Mouse (Mus musculus): ENCODE results near the gene Slc45a2.
"Not testable (repeated sequence)": the region's sequence is repeated elsewhere in the genome, so short reads cannot be mapped to it uniquely, and the experiment has no call there.

Gene Slc45a2

DNA sequence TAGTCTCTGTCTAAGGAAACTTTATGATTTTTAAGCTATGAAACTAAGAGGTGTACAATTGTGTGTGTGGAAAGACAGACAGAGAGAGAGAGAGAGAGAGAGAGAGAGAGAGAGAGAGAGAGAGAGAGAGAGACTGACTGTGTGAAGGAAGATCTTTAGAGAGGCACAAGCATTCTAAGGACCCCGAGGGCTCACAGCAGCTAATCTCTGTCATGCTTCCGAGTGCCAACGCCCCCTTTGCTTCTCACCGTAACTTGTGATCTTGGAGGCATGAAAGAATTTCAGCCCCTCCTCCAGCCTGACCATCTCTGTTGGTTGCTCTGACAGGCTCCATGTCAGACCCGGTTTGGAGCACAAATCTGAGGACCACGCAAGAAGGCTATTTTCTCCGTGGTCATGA lies at the start of gene Slc45a2:
Gene Slc45a2 (plus strand): TSS at position 301 of the 400 bp plus-strand sequence.
- DNase-seq: no peak

- no peak for DNase-seq
Measured at GRCm38 (mm10) chr15:10951951-10952759, 48.4 kb upstream of the Slc45a2 start, which contains the start of gene C1qtnf3. C1qtnf3 (plus strand) TSS chr15:10952332.

GRCm38 (mm10) chr15:10952760-10953305 lies 47.7 kb upstream of the Slc45a2 start:
- DNase-seq: no peak

GRCm38 (mm10) chr15:10953465-10953864 lies 47.1 kb upstream of the Slc45a2 start:
- DNase-seq: no peak

- DNase-seq: no peak
Measured at GRCm38 (mm10) chr15:10954381-10955016, 46.0 kb upstream of the Slc45a2 start.

- no peak for DNase-seq
Measured at GRCm38 (mm10) chr15:10955156-10955555, 45.4 kb upstream of the Slc45a2 start.

GRCm38 (mm10) chr15:10956706-10957105 lies 43.8 kb upstream of the Slc45a2 start:
- peak; percentile 11 for DNase-seq

DNA sequence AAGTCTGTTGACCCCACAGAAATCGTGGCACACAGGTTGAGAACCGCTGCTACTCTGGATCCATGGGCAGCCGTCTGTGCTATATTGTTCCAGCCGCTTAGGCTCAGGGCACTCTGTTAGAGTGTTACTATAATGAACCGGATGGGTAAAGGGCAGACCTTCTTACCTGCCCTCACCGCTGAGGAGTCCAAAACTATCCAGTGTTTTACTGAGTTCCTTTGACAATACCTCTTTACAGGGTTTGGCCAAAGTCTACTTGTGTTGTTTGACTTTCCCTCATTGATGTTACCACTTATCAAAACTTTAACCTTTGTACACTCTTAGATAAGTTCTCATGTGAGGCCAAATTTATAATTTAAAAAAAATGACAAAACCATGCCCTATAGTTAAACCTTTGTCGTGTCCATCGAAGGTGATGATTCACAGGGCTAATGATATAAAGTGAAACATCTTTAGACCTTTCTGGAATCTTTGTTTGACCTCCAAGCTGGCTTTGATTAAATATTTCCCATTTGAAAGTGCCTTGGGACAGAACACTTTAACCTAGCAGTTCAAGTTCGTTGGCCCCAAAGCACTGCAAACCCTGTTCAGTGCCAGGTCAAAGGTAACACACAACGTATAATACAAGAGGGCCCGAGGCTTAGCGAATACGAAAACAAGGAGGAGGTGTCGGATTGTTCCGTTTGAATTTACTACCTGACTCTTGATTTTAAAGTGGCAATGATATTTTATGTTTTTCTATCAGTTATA lies 41.1 kb upstream of the Slc45a2 start:
- DNase-seq: no peak

DNA sequence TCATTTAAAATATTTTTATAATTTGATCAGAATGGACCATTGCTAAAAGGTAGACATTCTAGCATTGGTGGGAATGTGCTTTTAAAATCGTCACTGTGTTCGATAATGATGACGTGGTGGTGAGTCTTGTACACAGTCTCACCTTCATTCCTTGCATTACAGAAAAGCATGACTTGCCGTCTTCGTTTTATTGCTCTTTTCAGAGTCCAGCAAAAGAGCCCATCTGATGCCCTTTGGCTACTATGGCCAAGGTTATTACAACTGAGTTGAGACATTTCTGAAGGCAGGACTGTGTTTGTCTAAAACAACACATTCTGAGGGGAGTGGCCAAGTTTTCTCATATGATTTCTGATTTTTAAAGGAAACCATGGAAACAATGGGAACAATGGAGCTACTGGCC lies 40.3 kb upstream of the Slc45a2 start:
- DNase-seq: no peak

- no peak for DNase-seq
Measured at GRCm38 (mm10) chr15:10962601-10963000, 37.9 kb upstream of the Slc45a2 start.

DNA sequence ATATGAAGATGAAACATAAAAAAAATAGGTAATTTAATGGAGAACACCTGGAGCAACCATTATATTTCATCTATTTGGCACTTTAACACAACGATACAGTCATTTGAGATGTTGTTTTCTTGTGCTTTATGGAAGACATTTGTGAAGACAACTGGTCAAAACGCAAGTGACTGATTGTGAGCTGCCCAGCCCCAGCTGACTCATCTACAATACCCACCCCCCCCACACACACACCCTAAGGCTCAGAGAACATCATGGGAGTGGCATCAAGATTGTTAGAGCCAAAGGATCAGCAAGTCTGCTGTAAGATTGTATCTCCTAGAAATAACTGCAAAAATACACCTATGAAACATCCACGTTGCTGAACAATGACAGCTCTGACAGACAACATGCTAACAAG lies 31.1 kb upstream of the Slc45a2 start:
- no peak for DNase-seq

- DNase-seq: no peak
Measured at GRCm38 (mm10) chr15:10970777-10971176, 29.7 kb upstream of the Slc45a2 start.

DNA sequence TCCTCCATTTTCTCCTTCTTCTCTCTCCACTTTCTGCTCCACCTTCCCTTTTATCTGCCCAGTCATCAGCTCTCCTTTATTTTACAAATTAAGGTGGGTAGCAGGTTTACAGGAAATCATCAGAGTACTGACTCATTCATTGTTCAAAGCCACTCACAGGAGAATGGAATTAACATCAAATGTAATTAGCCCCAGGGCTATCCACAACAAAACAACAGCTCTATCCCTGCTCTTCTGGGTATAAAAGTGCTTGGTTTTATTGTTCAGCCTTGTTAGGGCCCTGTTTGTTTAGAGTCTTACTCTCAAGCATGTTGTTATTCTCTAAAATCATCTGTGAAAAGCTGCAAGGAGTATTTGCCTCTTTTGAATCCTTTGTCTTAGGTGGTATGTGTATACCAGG lies 23.4 kb upstream of the Slc45a2 start:
- DNase-seq: no peak

DNA sequence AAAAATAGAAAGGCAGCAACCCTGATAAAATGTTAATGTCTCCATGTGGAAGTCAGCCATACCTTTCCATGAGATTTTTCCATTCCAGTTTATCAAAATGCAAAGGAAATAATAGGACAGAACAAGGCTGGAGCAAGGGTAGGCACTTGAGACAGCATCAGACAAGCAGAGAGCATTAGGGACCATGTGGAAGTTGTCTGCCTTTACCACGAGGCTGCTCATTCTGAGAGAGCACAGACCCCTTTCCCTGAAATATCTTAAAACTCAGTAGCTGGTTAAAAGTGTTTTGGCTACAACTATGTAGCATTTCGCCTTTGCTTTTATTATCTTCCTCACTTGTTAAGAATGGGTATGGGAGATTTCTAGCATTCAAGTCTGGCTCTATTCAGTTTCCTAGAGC lies 19.8 kb upstream of the Slc45a2 start:
- no peak for DNase-seq

DNA sequence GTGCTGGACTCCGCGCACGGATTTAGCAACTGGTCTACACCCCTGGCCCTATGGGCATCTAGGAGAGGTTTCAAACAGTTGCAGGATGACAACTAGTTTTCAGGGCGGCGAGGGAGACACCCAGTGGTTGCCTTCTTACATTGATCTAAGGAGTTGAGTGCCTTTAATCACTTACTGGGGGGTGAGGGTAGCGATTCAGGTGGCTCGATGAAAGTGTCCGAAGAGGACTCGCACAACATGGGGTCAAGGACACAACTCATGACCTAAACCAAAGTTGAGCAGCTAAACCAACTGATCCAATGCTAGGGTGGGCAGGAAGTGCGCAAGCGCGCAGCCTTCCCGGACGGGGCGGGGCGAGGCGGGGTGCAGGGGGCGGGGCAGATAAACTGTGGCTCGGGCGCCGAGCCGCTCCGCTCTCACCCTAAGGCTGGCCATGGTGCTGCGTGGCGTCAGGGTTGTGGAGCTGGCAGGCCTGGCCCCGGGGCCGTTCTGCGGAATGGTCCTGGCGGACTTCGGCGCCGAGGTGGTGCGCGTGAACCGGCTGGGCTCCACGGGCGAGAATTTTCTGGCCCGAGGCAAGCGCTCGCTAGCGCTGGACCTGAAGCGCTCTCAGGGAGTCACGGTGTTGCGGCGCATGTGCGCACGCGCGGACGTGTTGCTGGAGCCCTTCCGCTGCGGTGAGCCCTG lies 19.0 kb upstream of the Slc45a2 start, which contains the start of gene Amacr:
Gene Amacr (plus strand): TSS at position 380 of the 687 bp plus-strand sequence.
- peak; percentile 89 for DNase-seq

- DNase-seq: no peak
Measured at GRCm38 (mm10) chr15:10982064-10982435, 18.5 kb upstream of the Slc45a2 start.

DNA sequence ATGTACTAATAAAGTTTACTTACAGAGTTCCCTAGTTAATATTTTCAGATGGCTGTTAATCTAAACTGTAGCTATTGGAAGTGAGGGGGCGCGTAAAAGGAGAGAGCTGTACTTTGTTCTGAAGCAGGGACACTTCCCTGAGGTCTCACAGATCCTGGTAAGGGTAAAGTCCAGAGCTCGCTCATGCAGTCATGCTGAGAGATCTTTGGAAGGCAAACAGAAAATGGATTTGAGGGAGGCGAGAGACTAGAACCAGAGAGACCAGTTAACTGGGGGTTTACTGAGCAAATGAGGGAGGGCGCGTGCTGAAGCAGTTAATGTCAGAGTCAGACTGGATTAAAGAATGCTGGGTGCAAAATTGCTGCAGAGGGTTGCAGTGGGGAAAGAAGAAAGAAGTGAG lies 14.8 kb upstream of the Slc45a2 start:
- DNase-seq: no peak

GRCm38 (mm10) chr15:10986477-10986876 lies 14.0 kb upstream of the Slc45a2 start:
- DNase-seq: not testable (repeated sequence)

- DNase-seq: no peak
Measured at GRCm38 (mm10) chr15:10990411-10990810, 10.1 kb upstream of the Slc45a2 start.

GRCm38 (mm10) chr15:10991566-10991965 lies 9.0 kb upstream of the Slc45a2 start:
- no peak for DNase-seq

DNA sequence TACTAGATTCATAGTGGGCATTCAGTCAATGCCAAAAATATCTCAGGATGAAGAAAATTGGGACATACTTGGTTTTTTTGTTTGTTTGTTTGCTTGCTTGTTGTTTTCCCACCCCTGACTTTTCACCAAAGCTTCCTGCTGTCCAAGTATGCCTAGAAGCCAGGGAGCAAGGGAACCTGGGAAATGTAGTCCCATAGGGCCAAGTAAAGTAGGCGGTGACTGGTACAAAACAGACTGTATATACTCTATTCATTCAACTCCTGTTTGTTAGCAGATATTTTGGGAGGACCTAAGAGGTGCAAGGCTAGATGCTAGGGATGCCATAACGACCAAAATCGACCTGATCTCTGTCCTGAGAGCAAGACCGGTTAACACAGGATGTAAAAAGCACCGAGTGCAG lies 689 bp upstream of the Slc45a2 start:
- no peak for DNase-seq

GRCm38 (mm10) chr15:11003791-11004190 lies 3.3 kb downstream of the Slc45a2 start:
- no peak for DNase-seq

DNA sequence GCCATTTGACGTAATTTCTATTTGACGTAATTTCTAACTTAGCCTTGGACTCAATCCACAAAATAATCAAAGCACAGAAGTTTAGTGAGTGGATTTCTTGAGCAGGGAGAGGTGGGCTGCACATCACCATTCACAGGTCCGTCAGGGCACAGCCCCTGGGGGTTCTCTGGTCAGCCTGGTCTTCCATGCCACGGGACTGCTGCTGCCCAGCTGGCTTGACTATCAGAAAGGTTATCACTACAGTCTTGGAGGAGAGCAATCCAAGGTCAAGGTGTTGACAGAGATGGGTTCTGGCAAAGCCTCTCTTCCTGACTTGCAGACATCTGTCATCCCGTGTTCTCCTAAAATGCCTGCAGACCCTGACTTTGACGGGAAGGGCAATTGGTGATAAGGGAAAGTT lies 4.1 kb downstream of the Slc45a2 start:
- DNase-seq: no peak
